Mouse (Mus musculus) kidney, postnatal 0 days (tissue): ENCODE measurements around the gene Kif13a. TPM values are rescaled to one million over a fixed set of nuclear protein-coding genes. Genes with fewer than 3 reads are reported as not detected.

Experiments
- ATAC-seq: fragments of 200-750 bp; cut with Nextera tagmentation; replicated peaks from 2 replicates; pipeline ENCODE4 v1.8.0; 2017; ENCODE audit warnings: low read depth, moderate number of reproducible peaks, moderate TSS enrichment, moderate library complexity; ENCODE audit not compliant: low FRiP score
- DNase-seq: peaks from one replicate; pipeline ENCODE4 v3.0.0-alpha.2; 2016; ENCODE audit warnings: low spot score
- H3K27ac ChIP-seq: fragments of 300-500 bp; sonication (generic); 2 replicates; pipeline ENCODE4 v1.5.1; 2014; ENCODE audit warnings: mild to moderate bottlenecking
- H3K27me3 ChIP-seq: fragments of 300-500 bp; sonication (generic); 2 replicates; pipeline ENCODE4 v1.6.1; 2014; ENCODE audit warnings: low read length, mixed read lengths; ENCODE audit not compliant: insufficient read depth
- H3K36me3 ChIP-seq: fragments of 300-500 bp; sonication (generic); 2 replicates; pipeline ENCODE4 v1.6.1; 2014; ENCODE audit warnings: low read length, mixed read lengths; ENCODE audit not compliant: insufficient read depth
- H3K4me1 ChIP-seq: fragments of 300-500 bp; sonication (generic); replicated peaks from 2 replicates; pipeline ENCODE4 v1.6.1; 2014; ENCODE audit warnings: antibody characterized with exemption, low read length, mixed read lengths; ENCODE audit not compliant: insufficient read depth
- H3K4me2 ChIP-seq: fragments of 300-500 bp; sonication (generic); 2 replicates; pipeline ENCODE4 v1.6.1; 2014; ENCODE audit warnings: mild to moderate bottlenecking, low read length, moderate library complexity, mixed read lengths
- H3K4me3 ChIP-seq: fragments of 300-500 bp; sonication (generic); replicated peaks from 2 replicates; pipeline ENCODE4 v1.5.1; 2014; ENCODE audit warnings: low read depth, low read length
- H3K9ac ChIP-seq: fragments of 300-500 bp; sonication (generic); 2 replicates; pipeline ENCODE4 v1.6.1; 2014; ENCODE audit warnings: low read depth, low read length
- H3K9me3 ChIP-seq: fragments of 300-500 bp; sonication (generic); replicated peaks from 2 replicates; pipeline ENCODE4 v1.6.1; 2016; ENCODE audit warnings: low read length, inconsistent platforms, mixed read lengths
- CTCF ChIP-seq: IDR thresholded peaks from 2 replicates; pipeline ENCODE4 v1.5.1; 2016; ENCODE audit warnings: antibody characterized with exemption, low read depth, mild to moderate bottlenecking, moderate library complexity
- WGBS: fragments of 180-500 bp; shearing (Covaris S2); extraction: QIAGEN DNeasy Blood & Tissue Kit; methylation state at CpG from one replicate; pipeline ENCODE4 v1.1.7; 2014; 5-methylcytosine and 5-hydroxymethylcytosine counted together
- polyA plus RNA-seq: library from polyadenylated mRNA; unstranded; fragments of >200 nt; fragmentation: Nextera tagmentation; extraction: Ambion mirVana; gene quantifications from 2 replicates; pipeline ENCODE4 v1.2.1, GENCODE M21; 2015

Kif13a gene
- polyA plus RNA-seq, 1 experiment from 2014 or later: 13.1 TPM

DNA sequence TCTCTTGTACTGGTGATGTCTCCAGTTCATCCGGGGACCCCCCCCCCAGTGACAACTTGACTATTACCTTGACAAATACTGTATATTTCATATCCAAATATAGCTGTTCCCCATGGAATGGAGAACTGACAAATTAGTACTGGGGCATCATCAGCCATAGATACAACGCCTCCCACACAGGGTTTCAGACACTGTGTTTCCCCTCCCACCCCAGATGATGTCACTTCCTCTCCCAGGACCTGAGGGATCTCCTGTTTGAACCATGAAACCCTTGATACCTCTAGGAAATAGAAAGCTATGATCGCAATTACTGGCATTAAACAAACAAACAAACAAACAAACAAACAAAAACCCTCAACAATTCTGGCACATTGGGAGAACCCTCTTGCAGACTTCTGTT lies 15.6 kb upstream of the Kif13a start:
- Histone ChIP-seq H3K27ac (no peak overlapping the region), H3K9me3 (no peaks in the 10 kb centered on the region), H3K36me3 (no peaks in the 10 kb centered on the region), H3K4me2 (no peak overlapping the region), H3K27me3 (no peaks in the 10 kb centered on the region), H3K9ac (no peak overlapping the region), H3K4me1 (no peaks in the 10 kb centered on the region), H3K4me3 (no peak overlapping the region)
- DNase-seq (no peak), ATAC-seq (no peak)
- no peak for TF ChIP-seq CTCF
- WGBS: 73% methylated on average over 3 of the region's 3 CpGs

DNA sequence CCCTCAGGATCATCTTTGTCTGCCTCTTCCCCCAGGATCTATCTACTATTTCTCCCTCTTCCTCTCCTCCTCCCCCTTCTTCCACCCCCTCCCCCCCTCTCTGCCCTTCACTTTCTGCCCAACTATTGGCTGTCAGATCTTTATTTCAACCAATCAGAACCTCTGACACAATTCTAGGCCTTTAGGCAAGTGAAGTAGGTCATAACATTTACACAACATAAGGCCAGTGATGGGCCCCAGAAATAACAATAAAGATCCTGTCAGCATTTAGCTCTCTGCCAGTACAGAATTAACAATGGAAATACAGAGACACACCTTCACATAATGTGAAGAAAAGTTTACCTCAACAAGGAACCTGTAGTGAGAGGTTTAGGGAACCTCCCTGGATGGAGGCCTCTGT lies 13.6 kb upstream of the Kif13a start:
- no peaks in the 10 kb centered on the region for H3K36me3 ChIP-seq
- no peak overlapping the region for H3K4me3 ChIP-seq
- no peak overlapping the region for H3K27ac ChIP-seq
- no peak for ATAC-seq
- DNase-seq: no peak
- H3K4me1 ChIP-seq: no peaks in the 10 kb centered on the region
- no peaks in the 10 kb centered on the region for H3K27me3 ChIP-seq
- TF ChIP-seq CTCF: no peak
- no peaks in the 10 kb centered on the region for H3K9me3 ChIP-seq
- no peak overlapping the region for H3K9ac ChIP-seq
- H3K4me2 ChIP-seq: no peak overlapping the region

DNA sequence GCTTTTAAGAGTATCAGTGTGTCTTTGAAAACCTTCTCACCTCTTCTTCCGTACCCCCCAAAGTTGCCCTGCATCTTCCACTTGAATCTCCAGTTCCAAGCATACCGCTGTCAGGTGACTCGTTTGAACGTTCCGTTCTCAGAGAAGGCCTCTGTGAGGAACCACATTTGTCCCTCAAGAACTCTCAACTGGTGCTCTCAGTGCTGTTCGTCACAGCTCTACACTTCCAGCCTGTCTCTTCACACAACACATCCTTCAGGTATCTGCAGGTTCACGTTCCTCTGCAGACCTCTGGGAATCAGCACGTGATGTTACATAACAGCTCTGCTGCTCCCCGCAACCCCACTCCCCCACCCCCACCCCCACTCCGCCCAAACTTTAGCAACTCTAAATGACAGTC lies 4.4 kb upstream of the Kif13a start:
- no peak overlapping the region for H3K4me2 ChIP-seq
- DNase-seq (no peak), ATAC-seq (no peak)
- no peak for TF ChIP-seq CTCF
- H3K36me3 ChIP-seq: no peaks in the 10 kb centered on the region
- H3K27ac ChIP-seq: no peak overlapping the region
- no peak overlapping the region for H3K9ac ChIP-seq
- H3K4me3 ChIP-seq: no peak overlapping the region
- no peaks in the 10 kb centered on the region for H3K4me1 ChIP-seq
- 72% methylated on average over 10 of the region's 10 CpGs for WGBS
- H3K27me3 ChIP-seq: no peaks in the 10 kb centered on the region
- H3K9me3 ChIP-seq: no peaks in the 10 kb centered on the region

DNA sequence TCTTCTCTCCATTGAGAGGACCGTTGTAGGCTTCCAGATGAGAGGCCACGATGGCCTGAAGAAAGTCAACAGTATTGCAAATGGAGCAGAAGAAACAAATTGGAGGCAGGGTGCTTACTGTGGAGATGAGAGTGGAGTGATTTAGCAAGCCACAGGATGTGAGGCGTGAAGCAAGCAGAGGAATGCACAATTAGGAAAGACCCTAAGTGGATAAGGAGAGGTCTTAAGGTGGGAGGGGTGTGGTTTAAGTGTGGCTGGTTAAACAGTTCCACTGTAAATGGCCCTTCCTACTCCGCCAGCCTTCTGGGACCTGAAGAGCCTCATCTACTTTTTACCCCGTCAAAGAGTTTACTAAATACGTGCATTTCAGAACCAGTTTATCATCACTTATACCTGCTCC lies 3.2 kb upstream of the Kif13a start:
- WGBS: 76% methylated on average over 6 of the region's 6 CpGs
- Histone ChIP-seq H3K4me2 (no peak overlapping the region), H3K9ac (no peak overlapping the region), H3K4me3 (no peak overlapping the region), H3K36me3 (no peaks in the 10 kb centered on the region), H3K27ac (no peak overlapping the region), H3K27me3 (no peaks in the 10 kb centered on the region), H3K9me3 (no peaks in the 10 kb centered on the region), H3K4me1 (no peaks in the 10 kb centered on the region)
- ATAC-seq (no peak), DNase-seq (no peak)
- no peak for TF ChIP-seq CTCF

DNA sequence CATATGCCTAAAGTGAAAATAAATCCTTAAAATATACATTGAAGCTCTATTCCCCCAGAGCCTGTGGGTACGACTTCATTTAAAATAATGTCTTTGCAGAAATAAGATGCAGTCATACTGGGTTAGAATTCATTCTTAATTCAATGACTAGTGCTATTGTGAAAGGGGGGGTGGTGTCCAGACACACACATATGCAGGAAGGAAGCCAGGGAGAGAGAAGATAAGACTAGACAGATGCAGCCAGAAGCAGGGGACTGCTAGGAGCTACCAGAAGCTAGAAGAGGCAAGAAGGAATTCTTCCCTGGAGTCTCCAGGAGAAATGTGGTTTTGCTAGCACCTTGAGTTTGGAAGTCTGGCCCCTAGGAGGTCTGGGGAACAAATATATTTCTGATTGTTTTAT lies 2.4 kb upstream of the Kif13a start:
- Histone ChIP-seq H3K27me3 (no peaks in the 10 kb centered on the region), H3K36me3 (no peaks in the 10 kb centered on the region), H3K9me3 (no peaks in the 10 kb centered on the region), H3K4me2 (no peak overlapping the region), H3K27ac (no peak overlapping the region), H3K4me3 (no peak overlapping the region), H3K4me1 (no peaks in the 10 kb centered on the region), H3K9ac (no peak overlapping the region)
- WGBS: 90% methylated on average over 1 of the region's 1 CpGs
- ATAC-seq (no peak), DNase-seq (no peak)
- TF ChIP-seq CTCF: no peak

DNA sequence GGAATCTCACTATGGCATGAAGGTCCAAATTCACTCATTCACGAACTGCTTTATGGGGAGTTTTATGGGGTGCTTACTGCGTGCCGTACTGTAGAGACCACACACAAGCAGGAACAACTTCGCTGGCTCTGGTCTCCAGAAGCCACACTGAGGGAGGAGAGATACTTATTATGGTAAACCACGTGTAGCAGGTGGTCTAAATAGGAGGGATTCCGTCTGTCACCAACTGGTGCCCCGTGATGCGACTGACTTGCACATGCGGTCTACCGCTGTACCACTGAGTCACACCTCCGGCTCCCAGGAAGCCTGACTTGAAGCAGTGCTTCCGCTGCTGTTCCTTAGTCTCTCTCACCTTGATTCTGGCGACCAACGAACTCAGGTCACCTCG lies 986 bp upstream of the Kif13a start:
- Histone ChIP-seq H3K4me1 (no peaks in the 10 kb centered on the region), H3K9ac (peak overlapping the region; percentile 89), H3K36me3 (no peaks in the 10 kb centered on the region), H3K9me3 (no peaks in the 10 kb centered on the region), H3K4me2 (peak overlapping the region; percentile 96), H3K4me3 (peak overlapping the region; percentile 86), H3K27ac (peak overlapping the region; percentile 98; the same call in 1 of the 2 replicates), H3K27me3 (no peaks in the 10 kb centered on the region)
- no peak for DNase-seq
- no peak for TF ChIP-seq CTCF
- peak; percentile 14; the same call in 1 of the 2 replicates for ATAC-seq
- WGBS: 1% methylated on average over 15 of the region's 15 CpGs

DNA sequence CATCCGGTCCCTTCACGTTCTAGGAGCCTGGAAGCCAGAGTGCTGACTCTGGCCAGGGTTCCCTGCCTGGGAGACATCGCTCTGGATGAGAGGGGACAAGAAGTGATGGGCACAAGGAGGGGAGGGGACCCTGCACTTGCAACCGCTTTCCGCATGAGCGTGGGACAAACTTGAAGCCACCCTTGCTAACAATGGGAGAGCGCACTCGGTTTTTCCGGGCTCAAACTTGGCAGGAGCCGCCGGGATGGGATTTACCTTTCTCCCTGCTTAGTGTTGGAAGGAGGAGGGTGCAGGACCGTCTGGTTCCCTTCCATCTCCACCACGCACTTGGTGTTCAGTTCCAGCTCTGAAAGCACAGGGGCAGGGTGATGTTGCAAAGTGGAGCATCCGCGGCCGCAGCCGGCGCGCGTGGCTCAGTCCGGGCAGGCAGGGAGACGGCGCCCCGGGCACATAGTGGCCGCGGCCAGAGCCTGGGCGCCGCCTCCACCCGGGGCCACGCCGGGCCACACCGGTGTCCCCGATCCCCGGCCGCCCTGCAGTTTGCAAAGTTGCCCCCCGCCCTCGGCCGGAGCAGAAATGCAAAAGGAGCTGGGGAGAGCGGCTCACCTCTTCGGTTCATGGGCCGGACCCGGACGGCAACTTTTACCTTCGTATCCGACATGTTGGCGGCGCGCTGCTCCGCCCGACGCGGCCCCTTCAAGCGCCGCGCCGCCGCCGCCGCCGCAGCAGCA lies 541 bp downstream of the Kif13a start:
- TF ChIP-seq CTCF: 0 out of 2 replicates have a peak, but pooled peaks have one; percentile 5

More for the DNA sequence above, 541 bp downstream of the Kif13a start:
- Histone ChIP-seq H3K27me3 (no peaks in the 10 kb centered on the region), H3K4me2 (peak overlapping the region; percentile 96), H3K27ac (peak overlapping the region; percentile 98), H3K9me3 (no peaks in the 10 kb centered on the region), H3K36me3 (no peaks in the 10 kb centered on the region), H3K4me3 (peak overlapping the region; percentile 86), H3K4me1 (no peaks in the 10 kb centered on the region), H3K9ac (peak overlapping the region; percentile 89)
- WGBS: under 1% methylated on average over 49 of the region's 60 CpGs
- peak; percentile 61 for ATAC-seq
- DNase-seq: peak; percentile 53
